Mouse (Mus musculus) MEL (cell line): ENCODE measurements at regions not wholly inside any gene's neighbourhood (a gene's known extent, or its start where the extent isn't known, plus 50 kb on each side); places are given as distances from the start of the nearest gene placed in this dataset.

Experiments used
- CTCF ChIP-seq, 3 experiments: IDR thresholded peaks in 2 of 3; conservative IDR thresholded peaks in 1 of 3; 2 replicates each; pipeline ENCODE4 v1.5.1; 2011 to 2012; ENCODE audit warnings: low read length in 3 of 3, low read depth in 2 of 3, mild to moderate bottlenecking in 2 of 3, improper control_type of control experiment in 1 of 3, inconsistent platforms in 1 of 3, mixed read lengths in 1 of 3, moderate library complexity in 1 of 3; ENCODE audit not compliant: control insufficient read depth in 1 of 3, insufficient read depth in 1 of 3, poor library complexity in 1 of 3, severe bottlenecking in 1 of 3
- EP300 ChIP-seq, 2 experiments: IDR thresholded peaks; 2 replicates each; pipeline ENCODE4 v1.6.1; 2011; ENCODE audit warnings: improper control_type of control experiment in 2 of 2, low read length in 2 of 2, low read depth in 1 of 2, mild to moderate bottlenecking in 1 of 2
- HCFC1 ChIP-seq: IDR thresholded peaks from 2 replicates; pipeline ENCODE4 v1.6.1; 2012; ENCODE audit warnings: low read depth, mild to moderate bottlenecking, inconsistent platforms, low read length, improper control_type of control experiment, moderate library complexity
- POLR2A ChIP-seq, 2 experiments: IDR thresholded peaks; 2 replicates each; pipeline ENCODE4 v1.6.1; 2011 to 2012; ENCODE audit warnings: low read length in 2 of 2, mild to moderate bottlenecking in 2 of 2, control low read depth in 1 of 2, improper control_type of control experiment in 1 of 2, low read depth in 1 of 2, moderate library complexity in 1 of 2; ENCODE audit not compliant: control insufficient read depth in 1 of 2, insufficient read depth in 1 of 2, poor library complexity in 1 of 2
- POLR2AphosphoS2 ChIP-seq: IDR thresholded peaks from 2 replicates; pipeline ENCODE4 v1.6.1; 2011; ENCODE audit warnings: low read length, improper control_type of control experiment
- UBTF ChIP-seq: IDR thresholded peaks from 2 replicates; pipeline ENCODE4 v1.6.1; 2012; ENCODE audit warnings: low read depth, mild to moderate bottlenecking, inconsistent platforms, low read length, improper control_type of control experiment, moderate library complexity, borderline replicate concordance; ENCODE audit not compliant: insufficient read depth
- ZNF384 ChIP-seq: IDR thresholded peaks from 2 replicates; pipeline ENCODE4 v1.6.1; 2012; ENCODE audit warnings: low read depth, mild to moderate bottlenecking, inconsistent platforms, low read length, improper control_type of control experiment

DNA sequence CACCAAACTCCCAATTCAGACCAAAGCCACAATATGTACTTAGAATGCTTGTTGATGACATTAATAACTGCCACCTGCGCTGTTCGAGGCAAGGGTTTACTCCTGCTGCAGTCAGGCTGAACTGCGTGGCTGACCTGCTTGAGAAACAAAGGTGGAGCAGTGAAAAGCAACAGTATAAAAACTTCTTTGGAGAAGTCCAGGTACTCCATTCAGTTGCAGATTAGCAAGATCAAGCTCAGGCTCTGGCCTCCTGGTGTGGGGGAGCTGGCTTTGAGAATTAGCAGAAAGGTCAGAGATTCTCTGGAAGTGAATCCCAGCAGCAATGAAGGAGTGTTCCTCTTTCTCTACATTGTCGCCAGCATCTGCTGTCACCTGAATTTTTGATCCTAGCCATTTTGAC lies 378.4 kb upstream of the Vstm2a start:
- TF ChIP-seq CTCF (IDR thresholded peaks at IDR 0.05 in 2 of 3, conservative IDR thresholded peaks at IDR 0.05 in 1 of 3; ENCODE audit: control insufficient read depth in 1 of 3, insufficient read depth in 1 of 3, low read depth in 2 of 3, low read length in 3 of 3, poor library complexity in 1 of 3, severe bottlenecking in 1 of 3) (no peak), POLR2AphosphoS2 (no peak), POLR2A (IDR thresholded peaks at IDR 0.05; ENCODE audit: control insufficient read depth in 1 of 2, insufficient read depth in 1 of 2, low read depth in 1 of 2, low read length in 2 of 2, poor library complexity in 1 of 2) (no peak), ZNF384 (no peak), UBTF (no peak), EP300 (IDR thresholded peaks at IDR 0.05; ENCODE audit: low read depth in 1 of 2, low read length in 2 of 2) (no peak), HCFC1 (no peak)
